Mouse (Mus musculus) kidney, embryonic 15.5 days (tissue): ENCODE data around the gene Szrd1. TPM values are rescaled to one million over a fixed set of nuclear protein-coding genes. Genes with fewer than 3 reads are reported as not detected.
A peak's percentile ranks its signal among the peaks of the same experiment; 100 is the strongest.

Experiments used
- ATAC-seq: fragments of 200-750 bp; cut with Nextera tagmentation; replicated peaks from 2 replicates; pipeline ENCODE4 v1.8.0; 2017; ENCODE audit warnings: moderate TSS enrichment; ENCODE audit not compliant: low FRiP score
- H3K27ac ChIP-seq: fragments of 300-500 bp; sonication (generic); 2 replicates; pipeline ENCODE4 v1.5.1; 2015; ENCODE audit warnings: mild to moderate bottlenecking, inconsistent platforms
- H3K27me3 ChIP-seq: fragments of 300-500 bp; sonication (generic); 2 replicates; pipeline ENCODE4 v1.6.1; 2015; ENCODE audit warnings: inconsistent platforms
- H3K36me3 ChIP-seq: fragments of 300-500 bp; sonication (generic); 2 replicates; pipeline ENCODE4 v1.6.1; 2015; ENCODE audit warnings: inconsistent platforms
- H3K4me1 ChIP-seq: fragments of 300-500 bp; sonication (generic); 2 replicates; pipeline ENCODE4 v1.6.1; 2015; ENCODE audit warnings: inconsistent platforms
- H3K4me2 ChIP-seq: fragments of 300-500 bp; sonication (generic); 2 replicates; pipeline ENCODE4 v1.6.1; 2015; ENCODE audit warnings: moderate library complexity, mild to moderate bottlenecking, inconsistent platforms
- H3K4me3 ChIP-seq: fragments of 300-500 bp; sonication (generic); replicated peaks from 2 replicates; pipeline ENCODE4 v1.5.1; 2015; ENCODE audit warnings: mild to moderate bottlenecking, inconsistent platforms
- H3K9ac ChIP-seq: fragments of 300-500 bp; sonication (generic); 2 replicates; pipeline ENCODE4 v1.6.1; 2015; ENCODE audit warnings: mild to moderate bottlenecking, inconsistent platforms
- H3K9me3 ChIP-seq: fragments of 300-500 bp; sonication (generic); replicated peaks from 2 replicates; pipeline ENCODE4 v1.6.1; 2016; ENCODE audit warnings: inconsistent platforms
- WGBS: fragments of 180-500 bp; shearing (Covaris S2); methylation state at CpG from one replicate; pipeline ENCODE4 v1.1.7; 2015; ENCODE audit warnings: mixed read lengths; 5-methylcytosine and 5-hydroxymethylcytosine counted together
- polyA plus RNA-seq: library from polyadenylated mRNA; unstranded; fragments of >200 nt; fragmentation: Nextera tagmentation; extraction: Ambion mirVana; gene quantifications from 2 replicates; pipeline ENCODE4 v1.2.1, GENCODE M21; 2015

Gene Szrd1
- polyA plus RNA-seq, 1 experiment from 2014 or later: 49.6 TPM

DNA sequence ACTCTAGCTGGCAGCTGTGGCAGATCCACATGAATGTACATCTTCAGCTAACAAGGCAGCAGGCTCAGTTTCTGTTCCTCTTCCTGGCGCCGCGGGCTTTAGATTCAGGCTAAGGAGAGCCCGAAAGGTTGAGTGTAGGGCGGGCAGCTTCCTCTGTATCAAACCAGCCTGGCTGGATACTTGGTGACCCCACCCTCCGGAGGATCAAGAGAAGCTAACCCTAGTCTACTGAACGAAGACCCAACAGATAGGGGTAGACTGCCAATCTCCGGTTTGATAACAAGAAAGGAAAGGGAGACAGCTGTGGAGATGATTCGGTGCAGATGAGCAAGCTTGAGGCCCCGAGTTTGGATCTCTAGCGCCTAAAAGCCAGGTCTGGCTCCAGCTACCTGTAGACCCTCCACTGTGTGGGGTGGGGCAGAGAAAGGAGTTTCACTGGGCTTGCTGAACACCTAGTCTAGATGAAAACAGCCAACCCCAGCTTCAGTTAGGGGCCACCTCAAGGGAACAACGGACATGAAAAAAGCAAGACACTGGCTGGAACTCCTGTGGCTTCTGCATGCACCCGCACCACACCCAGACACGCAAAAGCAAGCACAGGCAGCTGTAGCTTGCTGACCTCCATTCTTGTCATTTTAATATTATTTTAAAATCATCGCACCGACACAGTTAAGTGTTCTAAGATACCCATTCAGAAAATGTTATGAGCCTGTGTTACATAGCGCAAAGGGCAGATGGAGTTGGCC lies 62.6 kb downstream of the Szrd1 start:
- Histone ChIP-seq H3K4me2 (peak overlapping the region; percentile 84), H3K36me3 (peaks cover 35% of the 10 kb centered on the region), H3K4me1 (peaks cover 16% of the 10 kb centered on the region), H3K27me3 (no peaks in the 10 kb centered on the region), H3K9me3 (no peaks in the 10 kb centered on the region), H3K9ac (peak overlapping the region; percentile 73), H3K27ac (no peak overlapping the region), H3K4me3 (peak overlapping the region; percentile 99)
- no peak for ATAC-seq
- WGBS: 77% methylated on average over 17 of the region's 17 CpGs

GRCm38 (mm10) chr4:141074109-141074508 lies 65.5 kb downstream of the Szrd1 start:
- Histone ChIP-seq H3K9ac (no peak overlapping the region), H3K27ac (no peak overlapping the region), H3K36me3 (peaks cover 63% of the 10 kb centered on the region), H3K27me3 (no peaks in the 10 kb centered on the region), H3K4me2 (no peak overlapping the region), H3K9me3 (no peaks in the 10 kb centered on the region), H3K4me1 (peaks cover 16% of the 10 kb centered on the region), H3K4me3 (no peak overlapping the region)
- WGBS: 90% methylated on average over 4 of the region's 4 CpGs
- ATAC-seq: no peak

DNA sequence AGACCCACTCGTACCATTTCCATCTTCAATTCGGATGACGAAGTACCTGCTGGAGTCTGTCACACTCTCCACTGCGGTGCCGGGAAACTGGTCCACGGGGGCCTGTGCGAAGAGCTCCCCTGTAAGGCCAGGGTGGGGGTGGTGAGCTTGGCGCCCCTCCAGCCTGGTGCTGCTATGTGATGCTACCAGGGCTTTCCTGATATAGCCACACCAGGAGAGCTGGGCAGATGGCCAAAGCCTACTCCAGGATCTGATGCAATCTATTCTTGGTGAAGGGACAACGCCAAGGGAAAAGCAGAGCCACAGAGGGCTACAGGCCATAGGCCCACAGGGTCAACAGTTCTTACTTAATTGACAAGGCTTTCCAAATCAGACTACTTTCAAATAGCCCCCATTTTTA lies 65.9 kb downstream of the Szrd1 start:
- Histone ChIP-seq H3K27ac (no peak overlapping the region), H3K9ac (no peak overlapping the region), H3K4me2 (no peak overlapping the region), H3K4me1 (peaks cover 16% of the 10 kb centered on the region), H3K27me3 (no peaks in the 10 kb centered on the region), H3K4me3 (no peak overlapping the region), H3K9me3 (no peaks in the 10 kb centered on the region), H3K36me3 (peaks cover 68% of the 10 kb centered on the region)
- WGBS: 89% methylated on average over 9 of the region's 9 CpGs
- ATAC-seq: no peak

DNA sequence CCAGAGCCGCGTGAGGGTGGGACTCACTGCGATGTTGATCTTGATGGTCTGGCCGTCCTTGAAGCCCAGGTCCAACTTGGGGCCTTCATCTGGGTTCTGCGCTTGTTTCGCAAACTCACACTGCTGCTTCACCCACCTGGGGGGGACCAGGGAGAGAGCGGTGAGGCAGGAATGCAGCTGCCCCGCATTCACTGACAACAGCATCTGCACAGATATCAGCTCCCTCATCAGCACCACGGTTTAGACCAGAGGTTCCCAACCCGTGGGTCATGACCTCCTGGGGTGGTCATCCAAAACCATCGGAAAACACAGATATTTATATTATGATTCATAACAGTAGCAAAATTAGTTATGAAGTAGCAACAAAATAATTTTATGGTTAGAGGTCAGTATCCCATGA lies 67.1 kb downstream of the Szrd1 start:
- H3K36me3 ChIP-seq: peaks cover 79% of the 10 kb centered on the region

GRCm38 (mm10) chr4:141069731-141070130 lies 69.8 kb downstream of the Szrd1 start:
- no peak for ATAC-seq
- Histone ChIP-seq H3K4me2 (no peak overlapping the region), H3K4me1 (no peaks in the 10 kb centered on the region)

More for the DNA sequence above, 67.1 kb downstream of the Szrd1 start:
- no peaks in the 10 kb centered on the region for H3K27me3 ChIP-seq
- ATAC-seq: no peak
- no peaks in the 10 kb centered on the region for H3K9me3 ChIP-seq
- H3K4me1 ChIP-seq: peaks cover 15% of the 10 kb centered on the region
- no peak overlapping the region for H3K9ac ChIP-seq
- no peak overlapping the region for H3K4me3 ChIP-seq
- 86% methylated on average over 11 of the region's 11 CpGs for WGBS
- H3K4me2 ChIP-seq: no peak overlapping the region
- no peak overlapping the region for H3K27ac ChIP-seq

GRCm38 (mm10) chr4:141068655-141069054 lies 70.9 kb downstream of the Szrd1 start:
- H3K27me3 ChIP-seq: no peaks in the 10 kb centered on the region
- H3K27ac ChIP-seq: no peak overlapping the region
- no peaks in the 10 kb centered on the region for H3K4me1 ChIP-seq
- peaks cover 84% of the 10 kb centered on the region for H3K36me3 ChIP-seq
- no peaks in the 10 kb centered on the region for H3K9me3 ChIP-seq
- ATAC-seq: no peak
- WGBS: 93% methylated on average over 8 of the region's 8 CpGs
- no peak overlapping the region for H3K4me3 ChIP-seq
- H3K4me2 ChIP-seq: no peak overlapping the region
- H3K9ac ChIP-seq: no peak overlapping the region

More at GRCm38 (mm10) chr4:141069731-141070130, 69.8 kb downstream of the Szrd1 start:
- no peaks in the 10 kb centered on the region for H3K27me3 ChIP-seq
- peaks cover 92% of the 10 kb centered on the region for H3K36me3 ChIP-seq
- H3K9me3 ChIP-seq: no peaks in the 10 kb centered on the region
- 66% methylated on average over 4 of the region's 4 CpGs for WGBS
- H3K4me3 ChIP-seq: no peak overlapping the region
- H3K9ac ChIP-seq: no peak overlapping the region
- H3K27ac ChIP-seq: no peak overlapping the region

DNA sequence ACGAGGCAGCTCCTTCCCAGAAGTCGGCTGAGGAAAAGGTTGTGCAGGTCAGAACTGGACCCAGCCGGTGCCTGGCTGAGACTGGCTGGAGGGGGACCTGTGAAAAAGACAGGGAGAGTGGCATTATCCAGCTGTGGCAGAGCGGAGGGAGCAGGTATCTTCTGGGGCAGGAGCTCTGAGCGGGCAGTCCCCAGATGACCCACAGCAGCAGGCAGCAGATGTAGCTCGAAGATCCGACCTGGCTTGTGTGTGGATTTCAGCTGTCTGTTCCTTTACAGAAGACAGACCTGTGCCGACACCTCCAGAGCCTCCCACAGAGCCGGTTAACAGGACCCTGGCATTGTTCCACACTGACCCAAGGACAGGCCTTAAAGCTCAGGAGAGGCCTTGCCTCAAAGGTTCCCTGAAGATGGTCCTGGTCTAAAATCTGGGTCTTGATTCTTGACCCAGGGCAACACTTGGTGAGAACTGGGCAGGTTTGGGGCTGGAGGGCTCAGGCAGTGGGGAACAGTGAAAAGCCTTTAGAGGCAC lies 72.0 kb downstream of the Szrd1 start:
- no peak overlapping the region for H3K9ac ChIP-seq
- no peak overlapping the region for H3K4me2 ChIP-seq
- H3K27ac ChIP-seq: 0 out of 2 replicates have a peak overlapping the region, but pooled peaks have one; percentile 6
- H3K4me1 ChIP-seq: no peaks in the 10 kb centered on the region
- no peaks in the 10 kb centered on the region for H3K9me3 ChIP-seq
- peaks cover 74% of the 10 kb centered on the region for H3K36me3 ChIP-seq
- no peaks in the 10 kb centered on the region for H3K27me3 ChIP-seq
- ATAC-seq: no peak
- WGBS: 87% methylated on average over 9 of the region's 9 CpGs
- H3K4me3 ChIP-seq: no peak overlapping the region

DNA sequence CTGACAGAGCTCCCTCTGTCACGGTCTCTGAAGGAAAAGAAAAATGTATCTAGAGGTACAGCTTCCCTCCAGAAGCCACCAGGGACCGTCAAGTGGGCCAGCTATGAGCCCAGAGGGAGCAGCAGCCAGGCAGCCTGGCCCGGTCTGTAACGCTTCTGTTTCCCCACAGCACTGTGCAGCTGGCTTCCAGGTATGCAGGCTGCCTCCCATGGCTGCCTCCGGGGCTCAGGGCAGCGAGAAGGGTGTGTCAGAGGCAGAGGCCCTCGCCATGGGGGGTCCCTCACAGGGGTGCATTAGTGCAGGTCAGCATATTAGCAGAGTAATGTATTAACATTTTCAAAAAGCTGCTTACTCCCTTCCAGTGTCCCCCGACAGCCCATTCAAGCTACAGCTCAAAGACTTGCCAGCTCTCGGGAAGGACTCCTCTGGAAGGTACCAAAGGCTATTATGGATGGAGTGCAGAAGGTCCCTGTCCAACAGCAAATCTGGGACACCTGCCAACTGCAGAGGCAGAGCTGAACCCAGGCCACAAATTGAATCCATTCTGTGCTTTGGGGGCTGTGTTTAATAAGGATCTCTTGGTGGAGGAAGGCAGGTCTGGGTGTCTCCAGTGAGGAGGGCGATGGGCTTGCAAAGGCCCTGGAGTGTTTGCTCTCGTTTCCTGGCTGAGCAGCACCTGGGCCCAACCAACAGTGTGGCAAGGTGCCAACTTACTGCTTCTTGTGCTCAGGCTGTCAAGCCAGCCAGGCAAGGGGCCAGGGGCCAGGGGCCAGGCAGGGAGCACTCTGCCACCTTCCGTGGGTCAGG lies 72.7 kb downstream of the Szrd1 start:
- no peaks in the 10 kb centered on the region for H3K4me1 ChIP-seq
- peaks cover 67% of the 10 kb centered on the region for H3K36me3 ChIP-seq
- no peak overlapping the region for H3K4me2 ChIP-seq
- H3K9ac ChIP-seq: no peak overlapping the region
- H3K27me3 ChIP-seq: no peaks in the 10 kb centered on the region
- WGBS: 76% methylated on average over 12 of the region's 12 CpGs
- ATAC-seq: no peak
- H3K4me3 ChIP-seq: no peak overlapping the region
- no peak overlapping the region for H3K27ac ChIP-seq
- no peaks in the 10 kb centered on the region for H3K9me3 ChIP-seq

DNA sequence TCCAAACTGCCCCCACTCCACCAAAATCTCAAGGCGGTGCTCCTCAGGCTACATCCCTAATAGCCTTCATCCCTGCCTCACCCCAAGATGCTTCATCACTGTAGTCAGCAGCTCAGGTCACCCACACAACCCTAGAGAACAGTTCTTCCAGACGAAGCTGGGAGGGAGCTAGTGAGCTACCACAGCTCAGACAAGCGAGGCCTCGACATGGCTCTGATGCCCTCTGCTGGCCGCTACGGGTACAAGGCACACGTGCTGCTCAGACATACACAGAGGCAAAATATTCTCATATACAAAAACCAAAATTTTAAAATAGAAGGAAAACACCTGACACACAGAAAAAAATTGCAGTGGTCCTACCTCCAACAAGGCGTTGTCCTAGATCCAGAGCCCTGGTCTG lies 74.5 kb downstream of the Szrd1 start:
- no peaks in the 10 kb centered on the region for H3K27me3 ChIP-seq
- H3K27ac ChIP-seq: no peak overlapping the region
- H3K4me1 ChIP-seq: peaks cover 9% of the 10 kb centered on the region
- H3K4me3 ChIP-seq: no peak overlapping the region
- WGBS: 5% methylated on average over 8 of the region's 8 CpGs
- peaks cover 49% of the 10 kb centered on the region for H3K36me3 ChIP-seq
- no peaks in the 10 kb centered on the region for H3K9me3 ChIP-seq
- H3K4me2 ChIP-seq: no peak overlapping the region
- no peak overlapping the region for H3K9ac ChIP-seq
- no peak for ATAC-seq

DNA sequence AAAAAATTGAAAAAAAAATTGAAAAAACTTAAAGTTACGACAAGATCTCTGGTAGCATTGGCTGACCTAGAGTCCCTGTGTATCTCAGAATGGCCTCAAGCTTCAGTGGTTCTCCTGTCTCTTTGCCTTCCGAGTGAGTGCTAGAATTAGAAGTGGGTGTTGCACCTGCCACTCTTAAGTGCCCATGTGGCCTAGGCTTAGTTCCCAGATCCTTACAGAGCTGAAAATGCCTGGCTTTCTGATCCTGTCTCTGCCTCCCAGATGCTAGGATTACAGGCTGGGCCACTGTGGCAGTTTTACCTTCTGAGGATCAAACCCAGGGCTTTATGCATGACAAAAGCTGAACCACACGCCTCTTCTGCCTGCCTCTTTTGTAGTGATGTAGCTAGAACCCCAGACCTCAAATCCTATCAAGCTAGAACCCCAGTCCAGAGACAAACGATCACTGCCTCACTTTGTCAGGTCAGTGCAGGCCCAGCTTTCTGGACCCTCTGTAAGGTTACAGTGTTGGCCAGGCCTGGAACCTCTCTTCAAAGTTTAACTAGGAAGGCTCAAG lies 75.4 kb downstream of the Szrd1 start:
- H3K4me1 ChIP-seq: peaks cover 16% of the 10 kb centered on the region
- H3K27me3 ChIP-seq: no peaks in the 10 kb centered on the region
- H3K4me2 ChIP-seq: no peak overlapping the region
- no peak for ATAC-seq
- H3K9me3 ChIP-seq: no peaks in the 10 kb centered on the region
- WGBS: 86% methylated on average over 4 of the region's 4 CpGs
- no peak overlapping the region for H3K9ac ChIP-seq
- H3K36me3 ChIP-seq: peaks cover 40% of the 10 kb centered on the region
- H3K4me3 ChIP-seq: no peak overlapping the region
- H3K27ac ChIP-seq: no peak overlapping the region
